Mouse (Mus musculus) megakaryocyte, embryonic 14.5 days (primary cell): ENCODE data around the gene Cpeb2.

ENCODE experiments used
- FLI1 ChIP-seq: IDR thresholded peaks from 2 replicates; pipeline ENCODE4 v1.6.1; 2012; ENCODE audit warnings: low read length, inconsistent platforms, mixed read lengths
- GATA1 ChIP-seq: IDR thresholded peaks from 3 replicates; pipeline ENCODE4 v1.6.1; 2012; ENCODE audit warnings: mixed read lengths, low read length, inconsistent platforms, borderline replicate concordance

GRCm38 (mm10) chr5:43217468-43217867 lies 15.5 kb upstream of the Cpeb2 start:
- TF ChIP-seq GATA1 (no peak), FLI1 (no peak)
